Mouse (Mus musculus) thymus, postnatal 4 days (tissue): ENCODE results near the gene D16Ertd472e.

Source experiments
- DNase-seq: peaks from one replicate; pipeline ENCODE4 v3.0.0; 2021

D16Ertd472e gene

DNA sequence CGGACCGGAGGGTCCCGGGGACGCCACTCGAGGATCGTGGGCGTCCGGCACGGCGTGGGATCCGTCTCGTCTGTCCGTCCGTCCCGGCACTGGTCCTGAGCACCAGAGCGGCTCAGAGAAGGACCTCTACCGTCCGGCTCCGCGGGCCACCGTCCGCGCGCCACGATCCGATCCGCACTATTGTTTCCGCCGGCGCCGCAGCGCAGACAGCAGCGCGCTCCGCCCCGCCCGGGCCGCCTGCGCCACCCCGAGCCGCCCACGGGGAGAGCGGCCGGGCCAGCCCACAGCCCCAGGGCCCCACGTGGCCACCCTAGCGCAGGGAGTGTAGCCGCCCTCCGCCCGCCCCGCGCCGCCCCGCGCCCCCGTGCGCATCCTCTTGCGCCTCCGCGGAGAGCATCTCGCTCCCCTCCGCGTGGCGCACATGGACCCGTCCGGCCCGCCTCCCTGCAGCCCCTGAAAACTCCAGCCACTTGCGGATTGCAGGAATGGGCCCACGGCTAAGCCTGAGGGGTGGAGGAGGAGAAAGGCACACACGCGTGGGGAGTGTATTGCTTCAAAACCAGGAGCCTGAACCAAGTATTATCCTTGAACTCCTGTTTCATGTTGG lies at the start of gene D16Ertd472e:
Gene D16Ertd472e, minus strand, starts transcription at position 231 of the 607 bp plus-strand sequence.
- peak; percentile 91 for DNase-seq

DNA sequence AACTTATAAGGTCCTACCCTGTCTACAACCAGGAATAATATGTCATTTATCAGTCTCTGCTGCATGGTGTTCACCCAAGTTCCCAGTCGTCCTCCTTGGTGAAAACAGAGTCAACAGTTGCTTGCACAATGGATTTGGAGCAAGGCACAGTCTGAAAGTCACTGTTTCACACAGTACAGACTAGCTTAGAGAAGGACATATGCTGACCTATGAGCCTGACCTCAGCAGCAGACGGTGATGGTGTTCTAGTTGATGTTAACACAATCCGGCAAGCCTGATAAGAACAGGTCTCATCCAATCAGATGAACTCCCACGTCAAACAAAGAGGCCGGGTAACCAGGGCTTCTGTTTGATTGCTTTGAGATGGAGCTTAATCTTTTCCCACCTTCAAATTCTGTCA lies 46.2 kb upstream of the D16Ertd472e start:
- DNase-seq: no peak

- DNase-seq: no peak
These were observed 42.9 kb upstream of the D16Ertd472e start for GRCm38 (mm10) chr16:78619386-78619785.

DNA sequence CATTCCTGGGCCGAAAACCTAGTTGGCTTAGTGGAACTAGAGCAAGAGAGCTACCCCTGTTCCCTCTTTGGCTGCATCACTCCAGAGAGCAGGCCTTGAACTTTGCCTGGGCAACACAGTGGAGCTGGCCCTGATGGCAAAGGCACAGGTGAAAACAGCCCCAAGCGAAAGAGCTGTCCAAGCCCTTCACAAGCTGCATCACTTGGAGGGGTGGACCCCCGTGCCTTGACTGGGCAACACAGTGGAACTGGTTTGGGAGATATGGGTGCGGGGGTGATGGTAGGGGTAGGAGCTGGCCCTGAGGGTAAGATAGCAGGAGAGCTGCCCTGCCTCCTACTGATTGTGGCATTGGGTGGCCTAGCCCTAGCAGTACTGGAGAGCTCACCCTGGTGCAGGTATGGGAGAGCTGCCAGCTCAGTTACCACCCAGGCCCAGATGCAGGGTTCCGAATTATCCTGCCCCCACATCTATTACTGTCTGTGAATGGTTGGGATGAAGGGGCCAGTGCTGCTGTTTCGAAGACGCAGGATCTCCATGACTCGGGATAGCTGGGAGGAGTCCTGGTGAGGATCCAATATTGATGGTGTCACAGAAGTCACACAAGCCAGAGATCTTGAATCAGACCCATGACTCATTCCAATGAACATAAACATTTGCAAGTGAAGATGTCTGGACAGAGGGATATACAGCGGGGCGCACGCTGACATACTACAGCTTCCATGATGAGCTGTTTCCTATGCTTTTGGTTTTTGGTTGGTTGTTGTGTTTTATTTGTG lies 41.4 kb upstream of the D16Ertd472e start:
- DNase-seq: no peak

DNA sequence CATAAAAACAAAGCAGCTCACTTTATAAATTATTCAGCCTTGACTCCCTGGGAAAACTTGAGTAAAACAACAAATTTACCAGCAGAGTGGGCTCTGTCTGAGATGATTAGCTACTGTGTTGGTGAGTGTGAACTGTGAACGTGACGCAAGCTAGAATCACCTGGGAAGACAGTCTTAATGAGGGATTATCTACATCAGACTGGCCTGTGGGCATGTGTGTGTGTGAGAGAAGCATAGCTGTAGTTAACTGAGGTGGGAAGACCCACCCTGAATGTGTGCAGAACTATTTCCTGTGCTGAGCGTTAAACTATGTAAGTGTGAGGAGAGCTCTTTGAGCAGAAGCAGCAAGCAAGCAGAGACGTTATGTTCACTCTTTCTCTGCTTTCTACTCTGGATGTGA lies 29.7 kb upstream of the D16Ertd472e start:
- no peak for DNase-seq

DNA sequence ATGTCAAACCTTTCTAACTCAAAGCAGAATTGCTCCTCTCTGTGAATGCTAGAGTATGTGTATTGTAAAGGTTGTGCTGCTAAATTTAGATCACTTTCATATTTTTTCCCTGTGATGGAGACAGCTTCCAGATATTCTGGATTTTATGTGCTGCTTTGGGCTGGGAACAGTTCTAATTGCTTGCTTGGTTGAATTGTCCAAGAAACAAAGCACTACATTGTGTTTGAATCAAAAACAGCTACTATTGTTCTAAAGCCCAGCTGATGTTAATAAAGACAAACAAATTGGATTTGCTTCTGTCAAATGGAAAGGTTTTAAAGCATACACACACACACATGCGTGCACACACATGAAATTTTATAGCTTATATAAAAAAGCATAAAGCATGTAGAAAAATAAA lies 22.4 kb upstream of the D16Ertd472e start:
- DNase-seq: no peak

DNA sequence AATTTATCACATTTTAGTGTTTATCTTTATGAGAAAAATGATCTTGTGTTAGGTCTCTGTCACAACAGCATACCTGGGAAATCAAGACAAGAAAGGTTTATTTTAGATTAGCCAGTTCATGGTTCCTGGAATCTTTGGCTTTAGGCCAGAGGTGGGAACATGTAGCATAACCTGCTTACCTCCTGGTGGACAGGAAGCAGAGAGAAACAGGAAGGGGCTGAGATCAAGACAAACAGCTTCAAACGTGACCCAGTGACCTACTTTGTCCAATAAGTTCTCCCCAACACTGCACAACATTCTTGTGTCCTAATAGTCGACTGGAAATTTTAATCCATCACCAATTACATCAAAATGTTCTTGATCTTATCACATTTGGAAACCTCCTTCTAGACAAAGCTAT lies 19.9 kb upstream of the D16Ertd472e start:
- DNase-seq: no peak

GRCm38 (mm10) chr16:78595821-78596220 lies 19.3 kb upstream of the D16Ertd472e start:
- DNase-seq: peak; percentile 61

- no peak for DNase-seq
These were observed 17.6 kb upstream of the D16Ertd472e start for GRCm38 (mm10) chr16:78594154-78594553.

DNA sequence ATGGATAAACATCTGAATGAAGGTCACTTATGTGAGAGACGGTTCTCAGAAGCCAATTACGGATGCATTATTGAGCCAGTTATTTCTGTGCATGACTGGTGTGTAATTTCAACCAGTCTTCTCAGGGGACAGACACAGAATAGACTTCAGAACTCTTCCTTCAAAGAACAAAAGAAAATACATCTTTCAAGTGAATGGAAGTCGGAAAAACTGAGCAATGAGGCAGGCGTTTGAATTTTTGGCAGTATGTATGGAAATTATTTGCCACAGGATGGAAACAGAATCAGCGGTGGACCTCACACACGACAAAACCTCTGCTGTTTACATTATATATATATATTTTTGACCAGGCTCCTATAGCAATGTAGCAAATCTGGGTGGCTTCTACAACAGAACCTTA lies 14.6 kb upstream of the D16Ertd472e start:
- no peak for DNase-seq

GRCm38 (mm10) chr16:78588821-78589220 lies 12.3 kb upstream of the D16Ertd472e start:
- no peak for DNase-seq

DNA sequence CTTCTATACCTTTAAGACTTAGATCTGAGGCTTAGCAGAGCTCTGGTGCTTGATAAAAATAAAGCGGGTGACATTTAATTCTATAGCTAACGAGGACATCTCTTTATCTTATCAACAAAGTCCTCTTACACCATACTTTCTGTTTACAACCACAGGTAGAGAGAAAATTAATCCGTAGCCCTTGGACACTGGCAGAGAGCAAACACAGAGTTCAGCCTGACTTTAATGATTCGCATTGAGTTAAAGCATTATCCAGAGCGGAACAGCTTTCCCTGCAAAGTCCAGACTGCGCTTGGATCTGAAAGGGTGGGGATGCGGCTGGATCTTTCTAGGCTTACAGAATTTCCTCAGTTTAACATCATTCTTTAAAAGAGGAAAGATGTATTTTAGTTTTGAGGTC lies 10.1 kb upstream of the D16Ertd472e start:
- DNase-seq: no peak

DNA sequence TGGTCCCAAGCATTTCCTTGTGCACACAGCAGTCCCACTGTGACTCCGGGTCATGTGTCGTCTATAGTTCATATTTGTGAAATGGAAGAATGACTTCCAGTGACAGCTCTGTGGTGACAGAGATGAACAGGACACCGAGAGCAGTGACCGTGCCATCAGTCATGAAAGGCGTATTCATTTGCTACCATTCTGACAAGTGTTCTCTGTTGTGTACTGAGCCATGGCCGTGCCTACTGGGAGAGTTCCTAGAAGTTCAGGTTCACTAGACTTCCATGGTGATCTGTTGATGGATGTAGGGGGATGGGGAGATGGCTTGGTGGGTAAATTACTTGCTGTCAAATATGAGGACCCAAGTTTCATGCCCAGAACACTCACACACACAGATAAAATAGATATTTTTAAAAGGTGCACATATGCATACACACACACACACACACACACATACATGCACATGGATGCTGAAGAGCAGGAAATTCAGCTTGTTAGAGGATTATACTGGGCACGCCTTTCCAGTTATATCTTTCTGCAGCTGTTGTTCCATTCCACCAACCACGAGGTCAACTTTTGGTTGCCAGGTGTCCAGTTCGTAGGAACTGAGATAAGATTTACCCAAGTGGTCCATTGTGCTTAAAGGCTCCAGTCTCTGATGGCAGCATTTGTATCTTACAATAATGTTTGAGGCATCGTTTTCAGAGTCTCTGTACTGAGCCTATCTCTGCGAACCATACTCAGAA lies 9.3 kb upstream of the D16Ertd472e start:
- DNase-seq: no peak

GRCm38 (mm10) chr16:78585163-78585562 lies 8.7 kb upstream of the D16Ertd472e start:
- no peak for DNase-seq

- DNase-seq: no peak
These were observed 7.5 kb upstream of the D16Ertd472e start for GRCm38 (mm10) chr16:78583968-78584367.

- no peak for DNase-seq
These were observed 3.9 kb upstream of the D16Ertd472e start for GRCm38 (mm10) chr16:78580387-78580786.

DNA sequence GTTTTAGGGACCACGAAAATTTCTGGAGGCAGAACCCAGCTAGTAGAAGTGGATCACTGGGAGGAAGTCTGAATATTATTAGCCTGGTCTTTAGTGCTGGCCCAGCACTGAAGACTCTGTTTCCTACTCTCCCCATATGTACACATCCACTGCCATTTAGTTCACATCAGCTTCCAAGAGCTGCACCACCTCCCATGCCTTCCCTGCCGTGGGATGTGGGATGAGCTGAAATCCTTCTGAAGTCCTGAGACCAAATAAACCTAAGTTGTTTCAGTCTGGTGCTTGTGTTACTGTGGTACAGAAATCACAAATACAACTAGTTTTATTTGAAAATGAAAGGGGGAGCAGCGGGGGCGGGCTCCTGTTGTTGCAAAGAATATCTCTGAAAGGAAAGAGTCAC lies 2.9 kb upstream of the D16Ertd472e start:
- no peak for DNase-seq

DNA sequence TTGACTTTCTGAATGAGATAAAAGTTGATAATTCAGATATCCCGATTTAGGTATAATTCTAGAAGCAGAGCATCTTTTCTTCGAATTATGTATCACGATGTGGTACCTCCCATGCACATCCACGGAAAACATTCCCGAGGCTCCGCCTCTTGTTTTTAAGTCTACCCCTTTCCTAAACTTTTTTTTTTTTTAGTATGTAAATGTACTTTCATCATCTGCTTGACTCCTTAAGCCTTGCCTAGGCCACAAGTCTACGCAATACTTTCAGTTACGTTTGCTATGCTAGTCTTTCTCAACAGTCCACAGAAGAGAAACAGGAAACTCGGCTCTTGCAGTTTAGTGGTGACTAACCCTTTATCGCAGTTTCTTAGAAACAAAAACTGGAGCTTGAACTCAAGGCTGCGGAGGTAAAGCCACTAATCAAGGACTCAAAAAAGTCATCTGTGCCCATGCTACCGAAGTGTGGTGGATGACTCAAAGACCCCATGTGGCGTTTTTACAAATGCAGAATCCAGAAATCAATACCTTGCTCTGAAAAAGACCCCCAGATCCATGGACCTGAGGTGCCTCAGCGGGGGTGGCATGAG lies 670 bp upstream of the D16Ertd472e start:
- peak; percentile 36 for DNase-seq

DNA sequence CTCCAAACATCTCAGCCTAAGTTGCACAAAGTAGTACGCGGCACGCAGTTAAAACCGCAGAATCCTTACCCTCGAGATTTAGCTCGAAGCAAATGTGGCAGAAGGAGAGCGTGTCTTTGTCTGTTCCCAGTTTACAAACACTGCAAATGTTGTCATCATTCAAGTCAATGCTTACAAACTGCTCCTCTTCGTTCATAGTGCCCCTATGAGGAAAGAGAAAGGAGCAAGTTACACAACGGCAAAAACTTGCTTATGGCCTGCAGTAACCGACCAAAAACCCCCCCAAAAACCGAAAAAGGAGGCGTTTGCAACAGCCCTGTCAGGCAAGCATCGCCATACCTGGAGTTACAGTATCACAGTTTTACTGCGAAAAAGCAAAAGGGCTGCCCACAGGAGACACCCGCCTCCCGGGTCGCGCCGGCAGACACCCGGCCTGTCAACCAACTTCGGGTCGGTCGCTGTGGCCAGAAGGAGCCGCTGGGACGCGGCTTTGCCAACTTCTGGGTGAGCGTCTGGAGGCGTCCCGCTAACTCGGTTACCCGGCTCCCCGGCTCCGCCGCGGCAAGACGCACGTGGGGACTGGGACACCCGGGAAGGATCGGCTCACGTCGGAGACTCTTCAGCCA lies 543 bp downstream of the D16Ertd472e start:
- peak; percentile 83 for DNase-seq

GRCm38 (mm10) chr16:78575190-78575851 lies 1.2 kb downstream of the D16Ertd472e start:
- DNase-seq: no peak

DNA sequence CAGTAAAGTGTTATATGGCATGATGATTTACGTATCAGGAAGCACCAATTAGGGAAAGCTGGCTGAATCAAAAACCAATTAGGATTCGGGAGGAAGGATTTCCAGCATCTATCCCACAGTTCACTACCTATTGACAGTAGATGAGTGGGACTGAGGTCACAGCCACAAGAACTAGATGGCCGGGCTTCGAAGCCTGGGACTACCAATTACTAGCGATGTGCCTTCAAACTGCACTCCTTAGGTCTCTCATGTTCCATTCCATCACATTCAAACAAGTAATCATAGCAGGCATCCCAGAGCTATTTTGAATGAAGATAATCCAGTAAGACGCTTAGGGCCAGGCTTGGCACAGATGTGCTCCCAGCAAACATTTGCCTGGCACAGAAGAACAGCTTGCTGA lies 2.3 kb downstream of the D16Ertd472e start:
- no peak for DNase-seq

DNA sequence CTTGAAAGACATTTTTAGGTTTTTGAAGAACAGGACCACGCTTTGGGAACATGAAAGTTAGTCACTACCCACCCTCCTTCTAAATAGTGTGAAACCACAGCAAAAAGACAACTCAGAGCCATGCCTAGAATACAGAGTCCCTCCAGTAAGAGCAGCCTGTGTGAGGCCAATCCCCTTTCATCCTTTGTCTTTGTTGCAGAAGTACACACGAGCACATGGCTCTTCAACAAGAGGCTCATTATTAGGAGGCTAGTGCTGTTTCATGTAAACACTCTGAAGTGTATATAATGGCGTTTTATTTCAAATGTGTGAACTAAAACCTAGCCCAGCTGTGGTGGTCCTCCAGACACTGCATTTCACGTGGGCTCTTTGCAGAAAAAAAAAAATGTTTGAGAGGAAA lies 3.5 kb downstream of the D16Ertd472e start:
- DNase-seq: no peak
